Mouse (Mus musculus) forebrain, embryonic 13.5 days (tissue): ENCODE data around the gene Dnajb2. TPM values are rescaled to one million over a fixed set of nuclear protein-coding genes. Genes with fewer than 3 reads are reported as not detected.

Experiments used
- ATAC-seq: fragments of 200-750 bp; cut with Nextera tagmentation; 2 replicates; pipeline ENCODE4 v1.8.0; 2017
- H3K27ac ChIP-seq: fragments of 300-500 bp; sonication (generic); 2 replicates; pipeline ENCODE4 v1.5.1; 2015; ENCODE audit warnings: inconsistent platforms, mild to moderate bottlenecking, moderate library complexity
- H3K27me3 ChIP-seq: fragments of 300-500 bp; sonication (generic); 2 replicates; pipeline ENCODE4 v1.6.1; 2015; ENCODE audit warnings: mild to moderate bottlenecking, inconsistent platforms
- H3K36me3 ChIP-seq: fragments of 300-500 bp; sonication (generic); 2 replicates; pipeline ENCODE4 v1.6.1; 2015; ENCODE audit warnings: mild to moderate bottlenecking, inconsistent platforms; ENCODE audit not compliant: poor library complexity, severe bottlenecking
- H3K4me1 ChIP-seq: fragments of 300-500 bp; sonication (generic); 2 replicates; pipeline ENCODE4 v1.6.1; 2015; ENCODE audit warnings: inconsistent platforms
- H3K4me2 ChIP-seq: fragments of 300-500 bp; sonication (generic); 2 replicates; pipeline ENCODE4 v1.6.1; 2015; ENCODE audit warnings: inconsistent platforms, mild to moderate bottlenecking, moderate library complexity
- H3K4me3 ChIP-seq: fragments of 300-500 bp; sonication (generic); 2 replicates; pipeline ENCODE4 v1.5.1; 2015; ENCODE audit warnings: mild to moderate bottlenecking, inconsistent platforms
- H3K9ac ChIP-seq: fragments of 300-500 bp; sonication (generic); 2 replicates; pipeline ENCODE4 v1.6.1; 2015; ENCODE audit warnings: mild to moderate bottlenecking, inconsistent platforms
- H3K9me3 ChIP-seq: fragments of 300-500 bp; sonication (generic); replicated peaks from 2 replicates; pipeline ENCODE4 v1.6.1; 2016; ENCODE audit warnings: inconsistent platforms
- WGBS: fragments of 180-500 bp; shearing (Covaris S2); methylation state at CpG from one replicate; pipeline ENCODE4 v1.1.7; 2015; 5-methylcytosine and 5-hydroxymethylcytosine counted together
- polyA plus RNA-seq: library from polyadenylated mRNA; unstranded; fragments of >200 nt; fragmentation: Nextera tagmentation; extraction: Ambion mirVana; gene quantifications from 2 replicates; pipeline ENCODE4 v1.2.1, GENCODE M21; 2015

Dnajb2 gene
- polyA plus RNA-seq, 1 experiment from 2014 or later, result 40.0 TPM

- Histone ChIP-seq H3K4me1 (peaks cover 13% of the 10 kb centered on the region), H3K9me3 (no peaks in the 10 kb centered on the region), H3K27ac (no peak overlapping the region), H3K27me3 (no peaks in the 10 kb centered on the region), H3K36me3 (peaks cover 39% of the 10 kb centered on the region), H3K4me3 (no peak overlapping the region), H3K9ac (no peak overlapping the region), H3K4me2 (no peak overlapping the region)
- no peak for ATAC-seq
- WGBS, result 92% methylated on average over 14 of the region's 14 CpGs
Measured at GRCm38 (mm10) chr1:75243411-75243810, 7.2 kb downstream of the Dnajb2 start.

- no peak overlapping the region for H3K4me2 ChIP-seq
- no peak; the same call in 1 of the 2 replicates for ATAC-seq
- no peak overlapping the region for H3K27ac ChIP-seq
- H3K4me3 ChIP-seq, result no peak overlapping the region
- no peaks in the 10 kb centered on the region for H3K9me3 ChIP-seq
- no peak overlapping the region for H3K9ac ChIP-seq
- H3K4me1 ChIP-seq, result peaks cover 15% of the 10 kb centered on the region
- WGBS, result 85% methylated on average over 12 of the region's 12 CpGs
- peaks cover 39% of the 10 kb centered on the region for H3K36me3 ChIP-seq
- no peaks in the 10 kb centered on the region for H3K27me3 ChIP-seq
Measured at GRCm38 (mm10) chr1:75244175-75244826, 8.1 kb downstream of the Dnajb2 start.

GRCm38 (mm10) chr1:75244836-75245235 is 8.6 kb downstream of the Dnajb2 start:
- ATAC-seq, result peak; percentile 87
- no peak overlapping the region for H3K4me3 ChIP-seq
- 14% methylated on average over 4 of the region's 4 CpGs for WGBS

GRCm38 (mm10) chr1:75247071-75247930 is 11.1 kb downstream of the Dnajb2 start:
- H3K27ac ChIP-seq, result no peak overlapping the region
- H3K4me3 ChIP-seq, result no peak overlapping the region
- H3K4me2 ChIP-seq, result no peak overlapping the region
- 82% methylated on average over 16 of the region's 16 CpGs for WGBS
- peaks cover 23% of the 10 kb centered on the region for H3K4me1 ChIP-seq
- peaks cover 15% of the 10 kb centered on the region for H3K36me3 ChIP-seq
- no peak for ATAC-seq
- H3K27me3 ChIP-seq, result no peaks in the 10 kb centered on the region
- peak overlapping the region; percentile 12; the same call in 1 of the 2 replicates for H3K9ac ChIP-seq
- H3K9me3 ChIP-seq, result no peaks in the 10 kb centered on the region

More at GRCm38 (mm10) chr1:75244836-75245235, 8.6 kb downstream of the Dnajb2 start:
- H3K36me3 ChIP-seq, result peaks cover 33% of the 10 kb centered on the region
- H3K4me2 ChIP-seq, result no peak overlapping the region
- H3K9ac ChIP-seq, result no peak overlapping the region
- no peak overlapping the region for H3K27ac ChIP-seq
- H3K9me3 ChIP-seq, result no peaks in the 10 kb centered on the region
- H3K4me1 ChIP-seq, result peaks cover 15% of the 10 kb centered on the region
- H3K27me3 ChIP-seq, result no peaks in the 10 kb centered on the region

GRCm38 (mm10) chr1:75248041-75248772 is 12.0 kb downstream of the Dnajb2 start:
- WGBS, result 58% methylated on average over 9 of the region's 9 CpGs
- peak overlapping the region; percentile 12; the same call in 1 of the 2 replicates for H3K9ac ChIP-seq
- no peaks in the 10 kb centered on the region for H3K9me3 ChIP-seq
- H3K27ac ChIP-seq, result no peak overlapping the region
- no peak for ATAC-seq
- H3K4me1 ChIP-seq, result peaks cover 23% of the 10 kb centered on the region
- no peaks in the 10 kb centered on the region for H3K27me3 ChIP-seq
- H3K4me2 ChIP-seq, result no peak overlapping the region
- H3K36me3 ChIP-seq, result peaks cover 11% of the 10 kb centered on the region
- H3K4me3 ChIP-seq, result no peak overlapping the region

GRCm38 (mm10) chr1:75250498-75250897 is 14.3 kb downstream of the Dnajb2 start:
- Histone ChIP-seq H3K9me3 (no peaks in the 10 kb centered on the region), H3K4me1 (peaks cover 23% of the 10 kb centered on the region), H3K36me3 (no peaks in the 10 kb centered on the region), H3K4me2 (no peak overlapping the region), H3K27ac (peak overlapping the region; percentile 57), H3K27me3 (no peaks in the 10 kb centered on the region), H3K4me3 (no peak overlapping the region), H3K9ac (no peak overlapping the region)
- ATAC-seq, result no peak
- 54% methylated on average over 3 of the region's 3 CpGs for WGBS

- Histone ChIP-seq H3K4me3 (peak overlapping the region; percentile 18), H3K9ac (0 out of 2 replicates have a peak overlapping the region, but pooled peaks have one; percentile 5), H3K27me3 (no peaks in the 10 kb centered on the region), H3K27ac (no peak overlapping the region), H3K4me1 (peaks cover 23% of the 10 kb centered on the region), H3K36me3 (no peaks in the 10 kb centered on the region), H3K9me3 (no peaks in the 10 kb centered on the region), H3K4me2 (peak overlapping the region; percentile 54)
- 2% methylated on average over 22 of the region's 22 CpGs for WGBS
- peak; percentile 42 for ATAC-seq
Measured at GRCm38 (mm10) chr1:75251112-75251970, 15.1 kb downstream of the Dnajb2 start.

- no peak overlapping the region for H3K27ac ChIP-seq
- 73% methylated on average over 13 of the region's 13 CpGs for WGBS
- peaks cover 21% of the 10 kb centered on the region for H3K4me1 ChIP-seq
- H3K4me3 ChIP-seq, result no peak overlapping the region
- no peak for ATAC-seq
- H3K36me3 ChIP-seq, result no peaks in the 10 kb centered on the region
- H3K4me2 ChIP-seq, result no peak overlapping the region
- no peaks in the 10 kb centered on the region for H3K9me3 ChIP-seq
- H3K27me3 ChIP-seq, result no peaks in the 10 kb centered on the region
- no peak overlapping the region for H3K9ac ChIP-seq
Measured at GRCm38 (mm10) chr1:75252308-75252707, 16.1 kb downstream of the Dnajb2 start.

GRCm38 (mm10) chr1:75253029-75253428 is 16.8 kb downstream of the Dnajb2 start:
- 77% methylated on average over 16 of the region's 16 CpGs for WGBS
- no peak for ATAC-seq
- H3K27ac ChIP-seq, result no peak overlapping the region

GRCm38 (mm10) chr1:75253849-75254624 is 17.8 kb downstream of the Dnajb2 start:
- no peaks in the 10 kb centered on the region for H3K36me3 ChIP-seq
- H3K4me2 ChIP-seq, result no peak overlapping the region
- peak; percentile 9 for ATAC-seq
- peaks cover 7% of the 10 kb centered on the region for H3K4me1 ChIP-seq
- no peak overlapping the region for H3K4me3 ChIP-seq
- 64% methylated on average over 16 of the region's 16 CpGs for WGBS
- H3K9ac ChIP-seq, result no peak overlapping the region
- no peaks in the 10 kb centered on the region for H3K9me3 ChIP-seq
- no peak overlapping the region for H3K27ac ChIP-seq
- peaks cover 7% of the 10 kb centered on the region; the same call in 1 of the 2 replicates for H3K27me3 ChIP-seq

More at GRCm38 (mm10) chr1:75253029-75253428, 16.8 kb downstream of the Dnajb2 start:
- H3K4me3 ChIP-seq, result no peak overlapping the region
- H3K9ac ChIP-seq, result no peak overlapping the region
- H3K9me3 ChIP-seq, result no peaks in the 10 kb centered on the region
- H3K4me2 ChIP-seq, result no peak overlapping the region
- peaks cover 14% of the 10 kb centered on the region for H3K4me1 ChIP-seq
- peaks cover 3% of the 10 kb centered on the region; the same call in 1 of the 2 replicates for H3K27me3 ChIP-seq
- H3K36me3 ChIP-seq, result no peaks in the 10 kb centered on the region
